Mouse (Mus musculus): ENCODE results near the gene Hoxa10. TPM values are rescaled to one million over a fixed set of nuclear protein-coding genes. Genes with fewer than 3 reads are reported as not detected.

The Hoxa10 gene
- polyA plus RNA-seq (2015; fragmentation: Nextera tagmentation; extraction: Ambion mirVana) = not detected in 2 replicates

- H3K27me3 ChIP-seq = peaks cover 99% of the 10 kb centered on the region
- 0 out of 2 replicates have a peak, but pooled peaks cover 3% of the 10 kb centered on the region for H3K4me1 ChIP-seq
- H3K27ac ChIP-seq (replicated peaks) = no peak within 1 kb of the TSS
- no peak within 1 kb of the TSS for H3K4me3 ChIP-seq
- 1% methylated on average over 35 of the region's 35 CpGs for WGBS
- no peak within 1 kb of the TSS for H3K4me2 ChIP-seq (replicated peaks)
- H3K36me3 ChIP-seq = no peaks in the 10 kb centered on the region
- ATAC-seq (replicated peaks) = no peak
- H3K9ac ChIP-seq (replicated peaks) = no peak within 1 kb of the TSS
- H3K9me3 ChIP-seq = no peaks in the 10 kb centered on the region
These were observed at the start of gene Hoxa10 for GRCm38 (mm10) chr6:52240389-52241000. Gene Hoxa10, minus strand, starts transcription at chr6:52240854.

GRCm38 (mm10) chr6:52290186-52290585, 49.5 kb upstream of the Hoxa10 start:
- WGBS = 18% methylated on average over 12 of the region's 12 CpGs
- no peak overlapping the region for H3K9ac ChIP-seq (replicated peaks)
- peaks cover 83% of the 10 kb centered on the region for H3K27me3 ChIP-seq
- ATAC-seq (replicated peaks) = no peak
- no peak overlapping the region for H3K4me2 ChIP-seq (replicated peaks)
- H3K36me3 ChIP-seq = no peaks in the 10 kb centered on the region
- H3K4me1 ChIP-seq = 0 out of 2 replicates have a peak, but pooled peaks cover 5% of the 10 kb centered on the region
- no peak overlapping the region for H3K27ac ChIP-seq (replicated peaks)
- H3K4me3 ChIP-seq = no peak overlapping the region
- no peaks in the 10 kb centered on the region for H3K9me3 ChIP-seq

- no peak for ATAC-seq (replicated peaks)
- WGBS = 84% methylated on average over 5 of the region's 5 CpGs
- H3K9ac ChIP-seq (replicated peaks) = no peak overlapping the region
- no peaks in the 10 kb centered on the region for H3K9me3 ChIP-seq
- H3K27me3 ChIP-seq = peaks cover 53% of the 10 kb centered on the region
- no peak overlapping the region for H3K4me3 ChIP-seq
- no peaks in the 10 kb centered on the region for H3K36me3 ChIP-seq
- no peak overlapping the region for H3K27ac ChIP-seq (replicated peaks)
- H3K4me2 ChIP-seq (replicated peaks) = no peak overlapping the region
- no peaks in the 10 kb centered on the region for H3K4me1 ChIP-seq
These were observed 43.2 kb upstream of the Hoxa10 start for GRCm38 (mm10) chr6:52283896-52284295.

- Histone ChIP-seq H3K4me2 (replicated peaks) (no peak overlapping the region), H3K36me3 (no peaks in the 10 kb centered on the region), H3K4me1 (no peaks in the 10 kb centered on the region), H3K4me3 (no peak overlapping the region), H3K27ac (replicated peaks) (no peak overlapping the region), H3K27me3 (peaks cover 61% of the 10 kb centered on the region), H3K9me3 (no peaks in the 10 kb centered on the region), H3K9ac (replicated peaks) (no peak overlapping the region)
- no peak for ATAC-seq (replicated peaks)
- WGBS = 71% methylated on average over 12 of the region's 12 CpGs
These were observed 40.4 kb upstream of the Hoxa10 start for GRCm38 (mm10) chr6:52281084-52281483.

GRCm38 (mm10) chr6:52276920-52277319, 36.3 kb upstream of the Hoxa10 start:
- no peaks in the 10 kb centered on the region for H3K9me3 ChIP-seq
- no peak overlapping the region for H3K4me3 ChIP-seq
- H3K27ac ChIP-seq (replicated peaks) = no peak overlapping the region
- peaks cover 82% of the 10 kb centered on the region for H3K27me3 ChIP-seq
- WGBS = 13% methylated on average over 5 of the region's 5 CpGs
- ATAC-seq (replicated peaks) = no peak
- no peaks in the 10 kb centered on the region for H3K4me1 ChIP-seq
- H3K36me3 ChIP-seq = no peaks in the 10 kb centered on the region
- no peak overlapping the region for H3K4me2 ChIP-seq (replicated peaks)
- H3K9ac ChIP-seq (replicated peaks) = no peak overlapping the region

- no peak overlapping the region for H3K9ac ChIP-seq (replicated peaks)
- no peak overlapping the region for H3K4me2 ChIP-seq (replicated peaks)
- under 1% methylated on average over 6 of the region's 6 CpGs for WGBS
- H3K36me3 ChIP-seq = no peaks in the 10 kb centered on the region
- no peak for ATAC-seq (replicated peaks)
- H3K9me3 ChIP-seq = no peaks in the 10 kb centered on the region
- H3K27me3 ChIP-seq = peaks cover 84% of the 10 kb centered on the region
- H3K4me1 ChIP-seq = no peaks in the 10 kb centered on the region
- no peak overlapping the region for H3K27ac ChIP-seq (replicated peaks)
- no peak overlapping the region for H3K4me3 ChIP-seq
These were observed 35.7 kb upstream of the Hoxa10 start for GRCm38 (mm10) chr6:52276382-52276781.

GRCm38 (mm10) chr6:52275563-52276280, 35.1 kb upstream of the Hoxa10 start:
- H3K9ac ChIP-seq (replicated peaks) = no peak overlapping the region
- peaks cover 84% of the 10 kb centered on the region for H3K27me3 ChIP-seq
- H3K4me2 ChIP-seq (replicated peaks) = no peak overlapping the region
- H3K9me3 ChIP-seq = no peaks in the 10 kb centered on the region
- H3K27ac ChIP-seq (replicated peaks) = no peak overlapping the region
- ATAC-seq (replicated peaks) = no peak
- H3K4me1 ChIP-seq = no peaks in the 10 kb centered on the region
- H3K4me3 ChIP-seq = no peak overlapping the region
- 5% methylated on average over 8 of the region's 8 CpGs for WGBS
- H3K36me3 ChIP-seq = no peaks in the 10 kb centered on the region

GRCm38 (mm10) chr6:52274576-52274975, 33.9 kb upstream of the Hoxa10 start:
- peaks cover 94% of the 10 kb centered on the region for H3K27me3 ChIP-seq
- no peak overlapping the region for H3K4me2 ChIP-seq (replicated peaks)
- no peak overlapping the region for H3K9ac ChIP-seq (replicated peaks)
- ATAC-seq (replicated peaks) = no peak
- no peak overlapping the region for H3K27ac ChIP-seq (replicated peaks)
- no peaks in the 10 kb centered on the region for H3K36me3 ChIP-seq
- no peaks in the 10 kb centered on the region for H3K4me1 ChIP-seq
- WGBS = 3% methylated on average over 11 of the region's 11 CpGs
- H3K9me3 ChIP-seq = no peaks in the 10 kb centered on the region
- H3K4me3 ChIP-seq = no peak overlapping the region

- Histone ChIP-seq H3K36me3 (no peaks in the 10 kb centered on the region), H3K9ac (replicated peaks) (no peak overlapping the region), H3K27me3 (peaks cover 97% of the 10 kb centered on the region), H3K4me2 (replicated peaks) (no peak overlapping the region), H3K27ac (replicated peaks) (no peak overlapping the region), H3K4me3 (no peak overlapping the region), H3K4me1 (no peaks in the 10 kb centered on the region), H3K9me3 (no peaks in the 10 kb centered on the region)
- ATAC-seq (replicated peaks) = no peak
- 2% methylated on average over 22 of the region's 22 CpGs for WGBS
These were observed 33.1 kb upstream of the Hoxa10 start for GRCm38 (mm10) chr6:52273656-52274280.

GRCm38 (mm10) chr6:52272766-52273655, 32.4 kb upstream of the Hoxa10 start:
- no peaks in the 10 kb centered on the region for H3K4me1 ChIP-seq
- H3K36me3 ChIP-seq = no peaks in the 10 kb centered on the region
- no peak overlapping the region for H3K4me2 ChIP-seq (replicated peaks)
- no peak for ATAC-seq (replicated peaks)
- 2% methylated on average over 22 of the region's 22 CpGs for WGBS
- H3K9me3 ChIP-seq = no peaks in the 10 kb centered on the region
- H3K27me3 ChIP-seq = peaks cover 98% of the 10 kb centered on the region
- no peak overlapping the region for H3K27ac ChIP-seq (replicated peaks)
- H3K9ac ChIP-seq (replicated peaks) = no peak overlapping the region
- H3K4me3 ChIP-seq = no peak overlapping the region

- Histone ChIP-seq H3K4me3 (no peak overlapping the region), H3K27ac (replicated peaks) (no peak overlapping the region), H3K9me3 (no peaks in the 10 kb centered on the region), H3K36me3 (no peaks in the 10 kb centered on the region), H3K27me3 (peaks cover 96% of the 10 kb centered on the region), H3K9ac (replicated peaks) (no peak overlapping the region), H3K4me1 (no peaks in the 10 kb centered on the region), H3K4me2 (replicated peaks) (no peak overlapping the region)
- 6% methylated on average over 23 of the region's 23 CpGs for WGBS
- ATAC-seq (replicated peaks) = no peak
These were observed 30.1 kb upstream of the Hoxa10 start for GRCm38 (mm10) chr6:52270494-52271480.

Measured in forebrain, embryonic 15.5 days (tissue).